Mouse (Mus musculus) lung, adult 2 months (tissue): ENCODE data around the gene Cryga.

Source experiments
- CTCF ChIP-seq: fragments of 200-500 bp; IDR thresholded peaks from 2 replicates; pipeline ENCODE4 v1.5.1; 2011; ENCODE audit warnings: mild to moderate bottlenecking, low read length, control low read depth; ENCODE audit not compliant: insufficient read depth
- POLR2A ChIP-seq: fragments of 200-500 bp; IDR thresholded peaks from 2 replicates; pipeline ENCODE4 v1.6.1; 2011; ENCODE audit warnings: low read depth, mild to moderate bottlenecking, control low read depth, low read length, borderline replicate concordance; ENCODE audit errors: extremely low read depth

- TF ChIP-seq CTCF (peak; percentile 89), POLR2A (no peak)
Measured at GRCm38 (mm10) chr1:65112031-65112806, 9.0 kb upstream of the Cryga start.
